Mouse (Mus musculus): ENCODE measurements around the gene Daglb. TPM values are rescaled to one million over a fixed set of nuclear protein-coding genes. Genes with fewer than 3 reads are reported as not detected.

Daglb gene
- polyA plus RNA-seq, 1 experiment from 2014 or later = 10.3 TPM

- Histone ChIP-seq H3K27me3 (ENCODE audit: control insufficient read depth, insufficient read depth, low read length) (no peaks in the 10 kb centered on the region), H3K9ac (ENCODE audit: low read length) (0 out of 2 replicates have a peak overlapping the region, but pooled peaks have one; percentile 41), H3K4me1 (ENCODE audit: control insufficient read depth, insufficient read depth, low read length) (peaks cover 57% of the 10 kb centered on the region), H3K36me3 (ENCODE audit: control insufficient read depth, insufficient read depth, low read length) (peaks cover 18% of the 10 kb centered on the region; the same call in 1 of the 2 replicates), H3K4me3 (replicated peaks; ENCODE audit: low read length) (peak overlapping the region; percentile 17), H3K4me2 (ENCODE audit: low read depth, low read length) (peak overlapping the region; percentile 45), H3K9me3 (replicated peaks; ENCODE audit: control insufficient read depth, low read length) (no peaks in the 10 kb centered on the region), H3K27ac (ENCODE audit: low read length) (peak overlapping the region; percentile 95)
- ATAC-seq (ENCODE audit: insufficient read depth, low FRiP score) = peak; percentile 91
- WGBS = 22% methylated on average over 6 of the region's 6 CpGs
These were observed 53.7 kb downstream of the Daglb start for GRCm38 (mm10) chr5:143518045-143518591.

DNA sequence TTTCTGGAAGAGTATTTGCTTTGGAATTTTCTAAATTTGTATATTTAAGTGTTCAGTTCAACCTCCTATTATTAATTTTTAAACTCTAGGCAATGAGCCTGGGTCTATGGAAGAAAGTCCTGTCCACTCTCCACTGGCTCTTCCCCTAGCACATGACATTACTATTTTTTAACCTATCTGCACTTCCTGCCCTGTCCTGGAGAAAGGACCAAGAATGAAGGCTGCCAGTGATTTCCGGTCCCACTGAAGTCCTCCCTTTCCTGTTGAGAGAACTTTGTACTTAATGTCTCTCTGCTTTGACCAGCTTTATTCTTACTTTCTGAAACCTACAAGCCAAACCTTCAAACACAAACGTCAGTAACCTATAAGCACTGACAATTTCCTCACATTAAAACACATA is 56.0 kb downstream of the Daglb start:
- 0 out of 2 replicates have a peak, but pooled peaks cover 8% of the 10 kb centered on the region for H3K36me3 ChIP-seq (ENCODE audit: control insufficient read depth, insufficient read depth, low read length)
- no peak for ATAC-seq (ENCODE audit: insufficient read depth, low FRiP score)
- 61% methylated on average over 2 of the region's 2 CpGs for WGBS
- peak overlapping the region; percentile 51 for H3K27ac ChIP-seq (ENCODE audit: low read length)
- no peak overlapping the region for H3K4me3 ChIP-seq (replicated peaks; ENCODE audit: low read length)
- no peak overlapping the region; the same call in 1 of the 2 replicates for H3K4me2 ChIP-seq (ENCODE audit: low read depth, low read length)
- H3K9ac ChIP-seq (ENCODE audit: low read length) = no peak overlapping the region
- H3K27me3 ChIP-seq (ENCODE audit: control insufficient read depth, insufficient read depth, low read length) = no peaks in the 10 kb centered on the region
- H3K9me3 ChIP-seq (replicated peaks; ENCODE audit: control insufficient read depth, low read length) = no peaks in the 10 kb centered on the region
- peaks cover 61% of the 10 kb centered on the region for H3K4me1 ChIP-seq (ENCODE audit: control insufficient read depth, insufficient read depth, low read length)

- ATAC-seq (ENCODE audit: insufficient read depth, low FRiP score) = no peak
- H3K27ac ChIP-seq (ENCODE audit: low read length) = no peak overlapping the region
- no peak overlapping the region for H3K4me3 ChIP-seq (replicated peaks; ENCODE audit: low read length)
- no peaks in the 10 kb centered on the region for H3K27me3 ChIP-seq (ENCODE audit: control insufficient read depth, insufficient read depth, low read length)
- no peaks in the 10 kb centered on the region for H3K9me3 ChIP-seq (replicated peaks; ENCODE audit: control insufficient read depth, low read length)
- WGBS = 80% methylated on average over 3 of the region's 3 CpGs
- peaks cover 57% of the 10 kb centered on the region for H3K4me1 ChIP-seq (ENCODE audit: control insufficient read depth, insufficient read depth, low read length)
- no peaks in the 10 kb centered on the region for H3K36me3 ChIP-seq (ENCODE audit: control insufficient read depth, insufficient read depth, low read length)
- H3K9ac ChIP-seq (ENCODE audit: low read length) = no peak overlapping the region
- H3K4me2 ChIP-seq (ENCODE audit: low read depth, low read length) = no peak overlapping the region
These were observed 58.5 kb downstream of the Daglb start for GRCm38 (mm10) chr5:143522882-143523281.

DNA sequence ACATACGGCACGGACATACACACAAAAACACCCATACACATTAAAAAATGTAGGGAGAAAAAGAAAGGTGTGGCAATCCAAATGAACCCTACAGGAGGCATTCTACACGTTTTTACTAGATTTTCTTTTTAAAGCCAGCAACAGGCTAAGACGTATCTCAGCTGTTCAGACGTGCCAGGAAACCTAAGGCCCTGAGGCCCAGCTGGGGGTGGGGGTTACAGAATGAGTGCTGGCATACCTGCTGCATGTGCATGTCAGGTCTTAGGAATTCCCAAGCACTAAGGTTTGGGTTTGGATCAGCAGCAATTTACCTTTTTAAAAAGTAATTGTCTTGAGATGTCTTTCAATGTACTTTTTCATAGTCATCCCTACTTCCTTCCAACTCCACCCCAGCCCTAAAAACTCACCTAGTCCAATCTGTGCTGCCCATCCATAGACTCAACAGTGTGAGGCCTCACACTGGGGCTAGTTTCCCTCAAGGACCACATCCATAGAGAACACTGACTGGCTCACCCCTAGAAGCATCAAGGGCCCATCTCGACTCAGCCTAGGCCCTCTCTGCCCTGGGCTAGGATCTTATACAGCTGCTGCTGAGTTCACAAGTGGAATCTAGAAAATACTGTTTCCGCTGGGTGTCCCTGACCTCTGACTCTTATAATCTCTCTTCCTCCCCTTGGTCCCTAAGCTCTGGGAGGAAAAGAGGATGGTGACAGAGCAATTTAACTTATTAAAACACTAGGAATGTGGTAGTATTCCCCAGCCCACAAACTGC is 61.3 kb downstream of the Daglb start:
- Histone ChIP-seq H3K9ac (ENCODE audit: low read length) (peak overlapping the region; percentile 100), H3K4me1 (ENCODE audit: control insufficient read depth, insufficient read depth, low read length) (peaks cover 38% of the 10 kb centered on the region), H3K27ac (ENCODE audit: low read length) (peak overlapping the region; percentile 99), H3K4me3 (replicated peaks; ENCODE audit: low read length) (peak overlapping the region; percentile 99), H3K9me3 (replicated peaks; ENCODE audit: control insufficient read depth, low read length) (no peaks in the 10 kb centered on the region), H3K36me3 (ENCODE audit: control insufficient read depth, insufficient read depth, low read length) (no peaks in the 10 kb centered on the region), H3K27me3 (ENCODE audit: control insufficient read depth, insufficient read depth, low read length) (no peaks in the 10 kb centered on the region), H3K4me2 (ENCODE audit: low read depth, low read length) (peak overlapping the region; percentile 93)
- 40% methylated on average over 7 of the region's 7 CpGs for WGBS
- ATAC-seq (ENCODE audit: insufficient read depth, low FRiP score) = no peak

- WGBS = under 1% methylated on average over 28 of the region's 28 CpGs
- H3K27me3 ChIP-seq (ENCODE audit: control insufficient read depth, insufficient read depth, low read length) = no peaks in the 10 kb centered on the region
- H3K4me1 ChIP-seq (ENCODE audit: control insufficient read depth, insufficient read depth, low read length) = peaks cover 32% of the 10 kb centered on the region
- no peak for ATAC-seq (ENCODE audit: insufficient read depth, low FRiP score)
- H3K9me3 ChIP-seq (replicated peaks; ENCODE audit: control insufficient read depth, low read length) = no peaks in the 10 kb centered on the region
- H3K27ac ChIP-seq (ENCODE audit: low read length) = peak overlapping the region; percentile 99
- no peaks in the 10 kb centered on the region for H3K36me3 ChIP-seq (ENCODE audit: control insufficient read depth, insufficient read depth, low read length)
- peak overlapping the region; percentile 93 for H3K4me2 ChIP-seq (ENCODE audit: low read depth, low read length)
- H3K4me3 ChIP-seq (replicated peaks; ENCODE audit: low read length) = peak overlapping the region; percentile 99
- peak overlapping the region; percentile 100 for H3K9ac ChIP-seq (ENCODE audit: low read length)
These were observed 62.4 kb downstream of the Daglb start for GRCm38 (mm10) chr5:143526698-143527331.

- Histone ChIP-seq H3K4me1 (ENCODE audit: control insufficient read depth, insufficient read depth, low read length) (peaks cover 31% of the 10 kb centered on the region), H3K27me3 (ENCODE audit: control insufficient read depth, insufficient read depth, low read length) (no peaks in the 10 kb centered on the region), H3K4me3 (replicated peaks; ENCODE audit: low read length) (peak within 1 kb of the TSS; percentile 99), H3K9me3 (replicated peaks; ENCODE audit: control insufficient read depth, low read length) (no peaks in the 10 kb centered on the region), H3K4me2 (ENCODE audit: low read depth, low read length) (peak within 1 kb of the TSS; percentile 93), H3K36me3 (ENCODE audit: control insufficient read depth, insufficient read depth, low read length) (no peaks in the 10 kb centered on the region), H3K9ac (ENCODE audit: low read length) (peak within 1 kb of the TSS; percentile 100), H3K27ac (ENCODE audit: low read length) (peak within 1 kb of the TSS; percentile 99)
- ATAC-seq (ENCODE audit: insufficient read depth, low FRiP score) = peak; percentile 97
- WGBS = under 1% methylated on average over 100 of the region's 105 CpGs
These were observed 63.3 kb downstream of the Daglb start, which contains the start of gene Rac1 for GRCm38 (mm10) chr5:143527486-143528307. Gene Rac1, minus strand, starts transcription at chr5:143528036.

GRCm38 (mm10) chr5:143528308-143528683 is 63.9 kb downstream of the Daglb start:
- WGBS = 16% methylated on average over 7 of the region's 7 CpGs
- peaks cover 27% of the 10 kb centered on the region for H3K4me1 ChIP-seq (ENCODE audit: control insufficient read depth, insufficient read depth, low read length)
- H3K9me3 ChIP-seq (replicated peaks; ENCODE audit: control insufficient read depth, low read length) = no peaks in the 10 kb centered on the region
- no peak for ATAC-seq (ENCODE audit: insufficient read depth, low FRiP score)
- peak overlapping the region; percentile 99 for H3K4me3 ChIP-seq (replicated peaks; ENCODE audit: low read length)
- H3K4me2 ChIP-seq (ENCODE audit: low read depth, low read length) = peak overlapping the region; percentile 92
- H3K36me3 ChIP-seq (ENCODE audit: control insufficient read depth, insufficient read depth, low read length) = no peaks in the 10 kb centered on the region
- no peaks in the 10 kb centered on the region for H3K27me3 ChIP-seq (ENCODE audit: control insufficient read depth, insufficient read depth, low read length)
- peak overlapping the region; percentile 99 for H3K27ac ChIP-seq (ENCODE audit: low read length)
- H3K9ac ChIP-seq (ENCODE audit: low read length) = peak overlapping the region; percentile 100

DNA sequence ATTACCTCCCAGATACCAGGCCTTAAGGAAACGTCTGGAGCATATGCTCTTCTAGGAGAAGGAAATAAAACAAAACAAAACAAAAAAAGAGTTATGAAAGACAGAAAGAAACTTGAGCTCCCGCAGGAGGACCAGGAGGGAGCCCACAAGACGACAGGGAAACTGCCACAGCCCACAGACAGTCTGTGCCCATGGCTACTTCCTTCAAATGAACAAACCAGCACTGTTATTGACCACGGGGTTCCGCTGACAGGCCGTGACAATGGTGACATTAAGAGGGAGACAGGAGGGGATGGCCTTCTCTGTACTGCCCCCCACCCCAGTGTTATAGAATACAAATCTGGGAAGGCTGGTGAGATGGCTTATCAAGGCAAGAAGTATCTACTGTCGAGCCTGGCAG is 66.3 kb downstream of the Daglb start:
- H3K4me3 ChIP-seq (replicated peaks; ENCODE audit: low read length) = no peak overlapping the region
- ATAC-seq (ENCODE audit: insufficient read depth, low FRiP score) = no peak
- no peaks in the 10 kb centered on the region for H3K27me3 ChIP-seq (ENCODE audit: control insufficient read depth, insufficient read depth, low read length)
- H3K36me3 ChIP-seq (ENCODE audit: control insufficient read depth, insufficient read depth, low read length) = no peaks in the 10 kb centered on the region
- 58% methylated on average over 7 of the region's 7 CpGs for WGBS
- no peak overlapping the region for H3K4me2 ChIP-seq (ENCODE audit: low read depth, low read length)
- no peaks in the 10 kb centered on the region for H3K9me3 ChIP-seq (replicated peaks; ENCODE audit: control insufficient read depth, low read length)
- H3K27ac ChIP-seq (ENCODE audit: low read length) = no peak overlapping the region
- H3K4me1 ChIP-seq (ENCODE audit: control insufficient read depth, insufficient read depth, low read length) = peaks cover 12% of the 10 kb centered on the region
- H3K9ac ChIP-seq (ENCODE audit: low read length) = no peak overlapping the region
